Mouse (Mus musculus): ENCODE data around the gene Litaf. TPM values are rescaled to one million over a fixed set of nuclear protein-coding genes. Genes with fewer than 3 reads are reported as not detected.

Gene Litaf
- total and polyA plus RNA-seq, 3 experiments: 97.5 to 178 (median 154) TPM

DNA sequence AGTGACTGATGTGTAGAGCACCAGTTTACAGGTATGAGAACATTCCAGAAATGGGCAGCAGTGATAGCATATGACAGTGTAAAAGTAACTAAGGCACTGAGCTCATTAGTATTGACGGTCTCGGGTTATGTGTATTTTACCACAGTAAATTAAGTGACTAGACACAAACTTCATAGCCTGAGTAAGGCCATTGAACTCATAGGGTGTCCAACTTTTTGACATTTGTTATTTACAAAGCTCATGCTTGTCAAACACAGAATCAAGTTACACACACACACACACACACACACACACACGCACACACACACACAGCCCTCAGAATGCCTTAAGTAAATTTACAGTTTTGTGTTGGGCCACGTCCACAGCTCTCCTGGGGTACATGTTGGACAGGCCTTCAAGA is 126.0 kb downstream of the Litaf start:
- Histone ChIP-seq H3K4me2 (ENCODE audit: insufficient read depth, low read depth, poor library complexity, severe bottlenecking) (no peak overlapping the region), H3K27ac (ENCODE audit: insufficient read depth, low read depth) (no peak overlapping the region), H3K9ac (ENCODE audit: insufficient read depth, low read depth) (no peak overlapping the region), H3K36me3 (replicated peaks in 1 of 2; ENCODE audit: control insufficient read depth in 1 of 2, insufficient read depth in 1 of 2, low read length in 1 of 2) (no peaks in the 10 kb centered on the region), H3K4me1 (ENCODE audit: control insufficient read depth in 1 of 2, insufficient read depth in 2 of 2) (peaks cover 0 to 24% of the 10 kb centered on the region in 2 experiments; a peak in 2 of 4 replicates), H3K4me3 (replicated peaks in 1 of 3; ENCODE audit: low read depth in 2 of 3, low read length in 2 of 3, poor library complexity in 1 of 3) (no peak overlapping the region), H3K79me2 (replicated peaks; ENCODE audit: control insufficient read depth, extremely low read depth, insufficient read depth, poor library complexity, severe bottlenecking) (no peaks in the 10 kb centered on the region), H3K27me3 (replicated peaks) (no peaks in the 10 kb centered on the region), H3K9me3 (replicated peaks; ENCODE audit: low read length) (no peaks in the 10 kb centered on the region)
- TF ChIP-seq ZNF384 (IDR thresholded peaks at IDR 0.05; ENCODE audit: low read depth, low read length) (no peak), MYC (IDR thresholded peaks at IDR 0.05; ENCODE audit: low read depth, low read length) (no peak), NELFE (IDR thresholded peaks at IDR 0.05; ENCODE audit: low read depth, low read length) (no peak), RAD21 (IDR thresholded peaks at IDR 0.05; ENCODE audit: low read depth, low read length) (no peak), CHD2 (IDR thresholded peaks at IDR 0.05; ENCODE audit: low read length) (no peak), MXI1 (IDR thresholded peaks at IDR 0.05; ENCODE audit: low read depth, low read length) (no peak), UBTF (IDR thresholded peaks at IDR 0.05; ENCODE audit: low read depth, low read length) (no peak), MEF2A (IDR thresholded peaks at IDR 0.05; ENCODE audit: borderline replicate concordance, low read depth, low read length) (no peak), GABPA (IDR thresholded peaks at IDR 0.05; ENCODE audit: insufficient replicate concordance, low read depth, low read length) (no peak), IRF4 (IDR thresholded peaks at IDR 0.05; ENCODE audit: low read depth, low read length) (no peak), JUN (IDR thresholded peaks at IDR 0.05; ENCODE audit: insufficient read depth, low read depth, low read length) (no peak), JUND (conservative IDR thresholded peaks at IDR 0.05; ENCODE audit: low read depth, low read length) (no peak)
- in situ Hi-C loops (cut with MboI; ENCODE audit: low pct_ligation_motif_present, low pct_unique_long_range_greater_than_20kb, low sequenced_read_pairs): loop anchor here (5.0 kb wide), 1 partner anchor 33 kb away; no protein-coding TSS in a partner anchor
- no peak for DNase-seq (ENCODE audit: extremely low read depth)
- dilution Hi-C loops (cut with MboI; ENCODE audit: extremely low pct_ligation_motif_present, extremely low pct_unique_long_range_greater_than_20kb, low sequenced_read_pairs): no loop called here

DNA sequence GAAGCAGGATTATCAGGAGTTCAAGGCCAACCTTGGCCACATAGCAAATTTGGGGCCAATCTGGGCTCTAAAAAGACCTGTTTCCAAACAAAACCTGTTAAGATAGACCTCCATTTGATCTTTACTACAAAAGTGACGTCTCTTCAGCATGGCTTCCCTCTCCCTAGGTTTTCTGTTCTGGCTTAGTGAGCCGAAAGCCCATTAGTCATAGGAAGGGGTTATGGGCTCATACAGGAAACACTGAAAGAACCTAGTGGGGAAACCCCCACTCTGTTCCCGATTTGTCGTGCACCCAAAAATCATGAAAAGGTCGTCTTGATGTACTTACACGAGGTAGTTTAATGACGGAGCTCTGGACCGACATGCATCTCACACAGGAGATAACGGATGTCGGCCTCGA is 128.5 kb downstream of the Litaf start:
- H3K9ac ChIP-seq (ENCODE audit: insufficient read depth, low read depth): no peak overlapping the region
- peaks cover 0 to 16% of the 10 kb centered on the region in 2 experiments; a peak in 3 of 4 replicates for H3K4me1 ChIP-seq (ENCODE audit: control insufficient read depth in 1 of 2, insufficient read depth in 2 of 2)
- no peaks in the 10 kb centered on the region for H3K79me2 ChIP-seq (replicated peaks; ENCODE audit: control insufficient read depth, extremely low read depth, insufficient read depth, poor library complexity, severe bottlenecking)
- dilution Hi-C loops (cut with MboI; ENCODE audit: extremely low pct_ligation_motif_present, extremely low pct_unique_long_range_greater_than_20kb, low sequenced_read_pairs) (no loop called here), in situ Hi-C loops (cut with MboI; ENCODE audit: low pct_ligation_motif_present, low pct_unique_long_range_greater_than_20kb, low sequenced_read_pairs) (no loop called here)
- TF ChIP-seq JUN (IDR thresholded peaks at IDR 0.05; ENCODE audit: insufficient read depth, low read depth, low read length) (no peak), RAD21 (IDR thresholded peaks at IDR 0.05; ENCODE audit: low read depth, low read length) (no peak), MYC (IDR thresholded peaks at IDR 0.05; ENCODE audit: low read depth, low read length) (no peak), E2F4 (IDR thresholded peaks at IDR 0.05; ENCODE audit: insufficient replicate concordance, low read depth, low read length) (no peak), JUND (conservative IDR thresholded peaks at IDR 0.05; ENCODE audit: low read depth, low read length) (no peak), POLR2AphosphoS2 (IDR thresholded peaks at IDR 0.05; ENCODE audit: low read depth, low read length) (no peak), PAX5 (IDR thresholded peaks at IDR 0.05; ENCODE audit: low read length) (no peak), MAX (IDR thresholded peaks at IDR 0.05; ENCODE audit: low read length) (no peak), NELFE (IDR thresholded peaks at IDR 0.05; ENCODE audit: low read depth, low read length) (no peak), SIN3A (IDR thresholded peaks at IDR 0.05; ENCODE audit: low read length) (no peak), USF1 (IDR thresholded peaks at IDR 0.05; ENCODE audit: low read depth, low read length) (no peak), SMC3 (IDR thresholded peaks at IDR 0.05; ENCODE audit: low read depth, low read length) (no peak), GABPA (IDR thresholded peaks at IDR 0.05; ENCODE audit: insufficient replicate concordance, low read depth, low read length) (no peak), MEF2A (IDR thresholded peaks at IDR 0.05; ENCODE audit: borderline replicate concordance, low read depth, low read length) (no peak), CHD1 (IDR thresholded peaks at IDR 0.05; ENCODE audit: low read depth, low read length) (no peak), ZC3H11A (IDR thresholded peaks at IDR 0.05; ENCODE audit: low read depth, low read length) (no peak), USF2 (conservative IDR thresholded peaks at IDR 0.05; ENCODE audit: low read depth, low read length) (no peak), CTCF (conservative IDR thresholded peaks at IDR 0.05 in 1 of 2, IDR thresholded peaks at IDR 0.05 in 1 of 2; ENCODE audit: low read depth in 2 of 2, low read length in 2 of 2) (no peak), EP300 (IDR thresholded peaks at IDR 0.05; ENCODE audit: low read length) (no peak)
- no peak overlapping the region for H3K27ac ChIP-seq (ENCODE audit: insufficient read depth, low read depth)
- no peak for DNase-seq (ENCODE audit: extremely low read depth)
- H3K36me3 ChIP-seq (replicated peaks in 1 of 2; ENCODE audit: control insufficient read depth in 1 of 2, insufficient read depth in 1 of 2, low read length in 1 of 2): no peaks in the 10 kb centered on the region
- no peaks in the 10 kb centered on the region for H3K9me3 ChIP-seq (replicated peaks; ENCODE audit: low read length)
- H3K27me3 ChIP-seq (replicated peaks): no peaks in the 10 kb centered on the region
- H3K4me3 ChIP-seq (replicated peaks in 1 of 3; ENCODE audit: low read depth in 2 of 3, low read length in 2 of 3, poor library complexity in 1 of 3): no peak overlapping the region
- no peak overlapping the region for H3K4me2 ChIP-seq (ENCODE audit: insufficient read depth, low read depth, poor library complexity, severe bottlenecking)
